Mouse (Mus musculus) heart, embryonic 14.5 days (tissue): ENCODE measurements around the gene Trim7. TPM values are rescaled to one million over a fixed set of nuclear protein-coding genes. Genes with fewer than 3 reads are reported as not detected.

Experiments
- ATAC-seq: fragments of 200-750 bp; cut with Nextera tagmentation; 2 replicates; pipeline ENCODE4 v1.8.0; 2017; ENCODE audit warnings: low read depth, moderate TSS enrichment; ENCODE audit not compliant: insufficient number of reproducible peaks, insufficient read depth, low FRiP score
- H3K27ac ChIP-seq, 2 experiments: fragments of 200-500 bp in 1 of 2; fragments of 300-500 bp in 1 of 2; sonication (generic) in 1 of 2; replicated peaks in 1 of 2; 2 replicates each; pipeline ENCODE4 v1.5.1; 2012 to 2014; ENCODE audit warnings: low read depth in 2 of 2, low read length in 2 of 2, control low read depth in 1 of 2, mild to moderate bottlenecking in 1 of 2, mixed read lengths in 1 of 2; ENCODE audit not compliant: control insufficient read depth in 1 of 2, insufficient read depth in 1 of 2
- H3K27me3 ChIP-seq: fragments of 300-500 bp; sonication (generic); 2 replicates; pipeline ENCODE4 v1.6.1; 2014; ENCODE audit warnings: mild to moderate bottlenecking, low read length, control low read depth; ENCODE audit not compliant: control insufficient read depth, insufficient read depth
- H3K36me3 ChIP-seq: fragments of 300-500 bp; sonication (generic); 2 replicates; pipeline ENCODE4 v1.6.1; 2014; ENCODE audit warnings: mild to moderate bottlenecking, control low read depth, low read length, mixed read lengths; ENCODE audit not compliant: control insufficient read depth, insufficient read depth
- H3K4me1 ChIP-seq, 2 experiments: fragments of 200-500 bp in 1 of 2; fragments of 300-500 bp in 1 of 2; sonication (generic) in 1 of 2; 2 replicates each; pipeline ENCODE4 v1.6.1; 2012 to 2014; ENCODE audit warnings: low read length in 2 of 2, control low read depth in 1 of 2, mixed read lengths in 1 of 2; ENCODE audit not compliant: control insufficient read depth in 2 of 2, insufficient read depth in 2 of 2
- H3K4me2 ChIP-seq: fragments of 300-500 bp; sonication (generic); 2 replicates; pipeline ENCODE4 v1.6.1; 2014; ENCODE audit warnings: mild to moderate bottlenecking, low read length
- H3K4me3 ChIP-seq, 2 experiments: fragments of 200-500 bp in 1 of 2; fragments of 300-500 bp in 1 of 2; sonication (generic) in 1 of 2; 2 replicates each; pipeline ENCODE4 v1.5.1; 2012 to 2014; ENCODE audit warnings: low read length in 2 of 2, mild to moderate bottlenecking in 2 of 2, control low read depth in 1 of 2, low read depth in 1 of 2, moderate library complexity in 1 of 2; ENCODE audit not compliant: control insufficient read depth in 1 of 2, insufficient read depth in 1 of 2
- H3K9ac ChIP-seq: fragments of 300-500 bp; sonication (generic); 2 replicates; pipeline ENCODE4 v1.6.1; 2014; ENCODE audit warnings: mild to moderate bottlenecking, low read length
- H3K9me3 ChIP-seq: fragments of 300-500 bp; sonication (generic); 2 replicates; pipeline ENCODE4 v1.6.1; 2016; ENCODE audit warnings: low read length, control low read depth; ENCODE audit not compliant: control insufficient read depth
- WGBS: fragments of 180-500 bp; shearing (Covaris S2); extraction: QIAGEN DNeasy Blood & Tissue Kit; methylation state at CpG from one replicate; pipeline ENCODE4 v1.1.7; 2014; 5-methylcytosine and 5-hydroxymethylcytosine counted together
- polyA plus RNA-seq: library from polyadenylated mRNA; unstranded; fragments of >200 nt; fragmentation: Nextera tagmentation; extraction: Ambion mirVana; gene quantifications from 2 replicates; pipeline ENCODE4 v1.2.1, GENCODE M21; 2014

The Trim7 gene
- polyA plus RNA-seq, 1 experiment from 2014 or later: 1.5 TPM

GRCm38 (mm10) chr11:48804922-48805321 is 21.0 kb upstream of the Trim7 start:
- no peak for ATAC-seq
- H3K27ac ChIP-seq: no peak overlapping the region
- WGBS: 78% methylated on average over 2 of the region's 2 CpGs

DNA sequence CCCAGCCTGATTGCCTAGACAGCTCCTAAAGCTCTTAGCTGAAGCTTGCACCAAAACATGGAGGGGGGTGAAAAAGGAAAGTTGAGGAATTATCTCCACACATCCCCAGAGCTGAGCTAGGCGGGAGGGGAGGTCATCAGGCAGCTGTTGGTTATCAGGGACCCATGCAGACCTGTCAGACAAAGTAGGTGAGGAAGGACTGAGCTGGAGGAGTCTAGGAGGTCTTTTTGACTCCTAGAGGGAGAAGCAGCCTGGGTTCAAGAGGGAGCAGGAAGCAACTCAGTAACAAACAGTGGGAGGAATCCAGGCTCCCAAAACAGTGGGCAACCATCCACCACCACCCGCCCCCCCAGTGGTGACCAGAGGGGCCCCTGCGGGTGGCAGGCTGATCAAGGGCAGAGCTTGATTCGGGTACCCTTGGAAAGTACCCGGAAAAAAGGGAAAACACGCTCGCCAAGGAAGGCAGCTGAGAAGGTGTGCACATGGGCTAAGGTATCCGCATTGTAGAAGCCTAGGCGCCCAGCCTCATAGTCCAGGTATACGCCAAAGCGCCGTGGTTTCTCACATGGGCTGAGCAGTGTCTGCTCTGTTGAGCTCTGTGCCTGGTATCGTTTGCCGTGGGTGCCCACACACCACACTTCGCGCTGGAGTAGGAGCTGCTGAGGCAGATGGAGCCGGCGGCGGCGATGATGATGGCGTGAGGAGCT is 18.9 kb upstream of the Trim7 start:
- Histone ChIP-seq H3K4me3 (no peak overlapping the region), H3K27ac (no peak overlapping the region; a peak in 1 of 4 replicates), H3K4me1 (peaks cover 0 to 7% of the 10 kb centered on the region in 2 experiments; a peak in 2 of 4 replicates), H3K9ac (no peak overlapping the region), H3K9me3 (no peaks in the 10 kb centered on the region), H3K27me3 (no peaks in the 10 kb centered on the region), H3K4me2 (no peak overlapping the region), H3K36me3 (peaks cover 100% of the 10 kb centered on the region)
- 60% methylated on average over 21 of the region's 21 CpGs for WGBS
- peak; percentile 27; the same call in 1 of the 2 replicates for ATAC-seq

More at GRCm38 (mm10) chr11:48804922-48805321, 21.0 kb upstream of the Trim7 start:
- Histone ChIP-seq H3K9me3 (no peaks in the 10 kb centered on the region), H3K9ac (no peak overlapping the region), H3K4me2 (no peak overlapping the region), H3K27me3 (no peaks in the 10 kb centered on the region), H3K4me3 (no peak overlapping the region), H3K36me3 (peaks cover 89% of the 10 kb centered on the region), H3K4me1 (peaks cover 0 to 14% of the 10 kb centered on the region in 2 experiments; a peak in 2 of 4 replicates)

DNA sequence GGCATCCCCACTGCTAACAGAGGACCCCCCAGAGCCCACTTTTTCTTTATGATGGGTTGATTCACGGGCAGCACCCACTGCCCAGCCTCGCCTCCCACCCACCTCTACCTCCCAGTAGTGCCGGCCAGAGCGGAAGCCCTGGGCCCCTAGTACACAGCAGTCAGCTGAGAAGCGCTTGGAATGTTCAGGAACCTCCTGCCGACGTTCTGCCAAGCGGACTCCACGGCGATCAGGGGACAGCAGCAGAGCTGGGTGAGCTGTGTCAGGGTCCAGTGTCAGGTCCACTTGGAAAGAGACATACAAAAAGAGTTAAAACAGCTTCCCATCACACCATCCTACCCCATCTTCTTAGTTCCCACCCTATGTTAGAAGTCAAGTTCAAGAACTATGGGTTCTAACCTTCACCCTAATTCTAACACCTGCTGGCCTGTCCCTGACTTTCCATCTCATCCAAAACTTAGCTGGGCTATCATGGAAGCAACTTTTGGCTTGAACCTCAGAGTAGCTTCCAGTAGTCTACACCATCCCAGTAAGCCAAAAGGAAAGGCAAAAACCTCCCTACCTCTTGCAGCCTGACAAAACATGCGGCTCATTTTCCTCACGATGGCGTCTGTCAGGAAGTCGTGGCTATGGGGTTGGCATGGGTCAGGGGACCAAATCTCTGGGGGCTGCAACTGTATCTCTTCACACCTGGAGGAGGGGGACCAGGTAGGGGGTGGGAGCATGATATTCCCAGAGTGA is 18.2 kb upstream of the Trim7 start:
- Histone ChIP-seq H3K9ac (no peak overlapping the region), H3K9me3 (no peaks in the 10 kb centered on the region), H3K27me3 (no peaks in the 10 kb centered on the region), H3K4me2 (no peak overlapping the region), H3K36me3 (peaks cover 100% of the 10 kb centered on the region), H3K4me1 (0 out of 4 replicates have a peak, but pooled peaks cover 0 to 2% of the 10 kb centered on the region in 2 experiments), H3K27ac (no peak overlapping the region), H3K4me3 (no peak overlapping the region)
- 58% methylated on average over 14 of the region's 14 CpGs for WGBS
- 0 out of 2 replicates have a peak, but pooled peaks have one; percentile 29 for ATAC-seq

DNA sequence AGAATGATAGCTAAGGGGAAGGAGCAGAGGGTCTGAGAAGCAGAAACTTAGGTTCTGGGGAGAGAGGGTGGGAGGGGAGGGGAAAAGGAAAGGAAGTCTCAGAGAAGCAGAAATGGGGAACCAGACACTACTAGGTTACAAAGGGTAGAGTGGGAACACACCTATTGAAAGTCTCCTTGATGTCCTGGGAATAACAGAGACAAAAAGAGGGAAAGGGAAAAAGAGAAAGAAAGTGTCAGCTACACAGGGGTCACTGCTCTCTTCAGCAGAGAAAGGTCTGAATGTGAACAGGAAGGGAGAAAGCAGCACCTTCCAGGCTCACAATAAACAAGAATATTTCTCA is 17.7 kb upstream of the Trim7 start:
- H3K27me3 ChIP-seq: no peaks in the 10 kb centered on the region
- H3K9ac ChIP-seq: no peak overlapping the region
- 0 out of 4 replicates have a peak, but pooled peaks cover 0 to 2% of the 10 kb centered on the region in 2 experiments for H3K4me1 ChIP-seq
- peaks cover 99% of the 10 kb centered on the region for H3K36me3 ChIP-seq
- no peak overlapping the region for H3K27ac ChIP-seq
- H3K4me2 ChIP-seq: no peak overlapping the region
- H3K9me3 ChIP-seq: no peaks in the 10 kb centered on the region
- no peak for ATAC-seq
- no peak overlapping the region for H3K4me3 ChIP-seq

DNA sequence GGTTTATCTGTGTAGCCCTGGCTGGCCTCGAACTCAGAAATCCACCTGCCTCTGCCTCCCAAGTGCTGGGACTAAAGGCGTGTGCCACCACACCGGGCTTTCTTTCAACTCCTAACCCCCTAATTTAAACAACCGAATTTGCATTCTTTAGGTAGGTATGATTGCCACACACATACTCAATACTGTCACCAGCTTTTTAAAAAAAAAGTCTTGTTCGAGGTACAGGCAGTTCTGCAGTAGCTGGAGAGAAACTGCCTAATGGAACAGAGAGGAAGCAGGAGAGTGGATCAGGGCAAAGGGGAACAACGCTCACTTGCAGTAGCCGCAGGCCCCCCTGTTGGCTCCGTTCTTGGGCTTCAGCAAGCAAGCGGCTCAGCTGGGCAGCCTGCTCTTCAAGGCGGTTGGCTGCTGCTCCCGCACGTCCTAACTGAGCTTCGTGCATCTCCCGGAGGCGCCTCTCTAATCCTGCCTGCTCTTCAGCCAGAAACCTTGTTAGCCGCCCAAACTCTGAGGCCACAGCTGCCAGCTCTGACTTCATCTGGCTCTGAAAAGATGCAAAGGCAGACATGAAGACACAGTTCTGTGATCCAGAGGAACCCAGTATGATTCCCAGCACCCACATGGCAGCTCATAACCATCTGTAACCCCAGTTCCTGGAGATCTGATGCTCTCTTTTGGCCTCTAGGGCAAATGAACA is 17.1 kb upstream of the Trim7 start:
- Histone ChIP-seq H3K36me3 (peaks cover 99% of the 10 kb centered on the region), H3K4me1 (0 out of 4 replicates have a peak, but pooled peaks cover 0 to 2% of the 10 kb centered on the region in 2 experiments), H3K9me3 (no peaks in the 10 kb centered on the region), H3K27ac (no peak overlapping the region), H3K9ac (no peak overlapping the region), H3K4me3 (no peak overlapping the region), H3K4me2 (no peak overlapping the region), H3K27me3 (no peaks in the 10 kb centered on the region)
- 66% methylated on average over 16 of the region's 16 CpGs for WGBS
- no peak for ATAC-seq

DNA sequence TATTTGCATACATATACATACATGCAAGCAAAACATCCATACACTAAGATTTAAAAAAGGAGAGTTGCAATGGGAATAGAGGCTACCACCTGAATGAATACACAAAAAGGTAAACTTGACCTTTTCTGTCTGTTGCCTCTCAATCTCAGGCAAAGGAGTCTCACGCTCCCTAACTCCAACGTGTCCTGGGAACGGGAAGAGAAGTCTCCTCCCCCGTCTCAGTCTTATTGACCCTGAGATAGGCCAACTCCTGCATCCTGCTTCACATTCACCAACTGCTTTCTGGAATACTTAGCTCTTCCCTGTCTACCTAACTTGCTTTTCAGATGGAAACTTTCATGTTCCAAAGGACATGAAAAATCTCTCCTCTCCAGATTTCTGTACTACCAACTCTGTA is 16.5 kb upstream of the Trim7 start:
- Histone ChIP-seq H3K4me3 (no peak overlapping the region), H3K4me1 (0 out of 4 replicates have a peak, but pooled peaks cover 0 to 2% of the 10 kb centered on the region in 2 experiments), H3K9ac (no peak overlapping the region), H3K36me3 (peaks cover 97% of the 10 kb centered on the region), H3K27me3 (no peaks in the 10 kb centered on the region), H3K9me3 (no peaks in the 10 kb centered on the region), H3K27ac (no peak overlapping the region), H3K4me2 (no peak overlapping the region)
- no peak for ATAC-seq
- 43% methylated on average over 4 of the region's 4 CpGs for WGBS

DNA sequence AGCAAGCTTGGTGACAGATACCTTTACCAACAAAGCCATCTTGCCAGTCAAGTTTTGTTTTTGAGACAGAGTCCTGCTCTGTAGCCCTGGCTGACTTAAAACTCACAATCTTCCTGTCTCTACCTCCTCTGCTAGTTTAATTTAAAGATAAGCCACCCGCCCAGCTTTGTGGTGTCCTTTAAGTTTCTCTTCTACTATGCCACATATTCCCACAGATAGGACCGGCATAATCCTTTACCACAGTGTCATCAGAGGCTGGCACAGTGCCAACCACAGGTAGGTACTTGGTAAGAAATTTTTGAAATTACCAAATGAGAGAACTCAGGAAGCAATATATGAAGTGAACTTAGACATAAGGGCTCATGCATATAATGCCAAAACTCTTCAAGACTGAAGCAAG is 15.8 kb upstream of the Trim7 start:
- no peak for ATAC-seq
- H3K9ac ChIP-seq: no peak overlapping the region
- 73% methylated on average over 2 of the region's 2 CpGs for WGBS
- H3K4me3 ChIP-seq: no peak overlapping the region
- no peaks in the 10 kb centered on the region for H3K27me3 ChIP-seq
- H3K27ac ChIP-seq: no peak overlapping the region
- H3K4me2 ChIP-seq: no peak overlapping the region
- H3K9me3 ChIP-seq: no peaks in the 10 kb centered on the region
- H3K36me3 ChIP-seq: peaks cover 96% of the 10 kb centered on the region
- peaks cover 0 to 3% of the 10 kb centered on the region in 2 experiments; a peak in 1 of 4 replicates for H3K4me1 ChIP-seq
